Mouse (Mus musculus) MEL (cell line): ENCODE measurements around the gene Aldh1a1. TPM values are rescaled to one million over a fixed set of nuclear protein-coding genes. Genes with fewer than 3 reads are reported as not detected.

ENCODE experiments used
- DNase-seq: peaks from one replicate; pipeline ENCODE4 v3.0.0; 2011; ENCODE audit warnings: low read depth, low spot score
- H3K27ac ChIP-seq: 2 replicates; pipeline ENCODE4 v1.5.1; 2012; ENCODE audit warnings: low read depth, mild to moderate bottlenecking, control low read depth, low read length, moderate library complexity; ENCODE audit not compliant: control insufficient read depth
- H3K27me3 ChIP-seq, 2 experiments: fragments of 150-350 bp in 1 of 2; sonication (generic) in 1 of 2; 2 replicates each; pipeline ENCODE4 v1.6.1; 2012; ENCODE audit warnings: low read length in 2 of 2, mild to moderate bottlenecking in 2 of 2, improper control_type of control experiment in 1 of 2, moderate library complexity in 1 of 2; ENCODE audit not compliant: insufficient read depth in 2 of 2, control insufficient read depth in 1 of 2
- H3K36me3 ChIP-seq, 2 experiments: 2 replicates each; pipeline ENCODE4 v1.6.1; 2012 to 2014; ENCODE audit warnings: low read length in 2 of 2, improper control_type of control experiment in 1 of 2, inconsistent platforms in 1 of 2, mild to moderate bottlenecking in 1 of 2; ENCODE audit not compliant: insufficient read depth in 2 of 2, control insufficient read depth in 1 of 2
- H3K4me1 ChIP-seq, 2 experiments: fragments of 150-350 bp in 1 of 2; sonication (generic) in 1 of 2; 2 replicates each; pipeline ENCODE4 v1.6.1; 2012; ENCODE audit warnings: low read length in 2 of 2, improper control_type of control experiment in 1 of 2, mild to moderate bottlenecking in 1 of 2; ENCODE audit not compliant: insufficient read depth in 2 of 2, control insufficient read depth in 1 of 2
- H3K4me3 ChIP-seq, 2 experiments: fragments of 150-350 bp in 1 of 2; sonication (generic) in 1 of 2; 2 replicates each; pipeline ENCODE4 v1.5.1; 2012; ENCODE audit warnings: low read depth in 2 of 2, low read length in 2 of 2, mild to moderate bottlenecking in 2 of 2, moderate library complexity in 2 of 2, control low read depth in 1 of 2, improper control_type of control experiment in 1 of 2; ENCODE audit not compliant: control insufficient read depth in 1 of 2, insufficient read depth in 1 of 2
- H3K79me2 ChIP-seq: 2 replicates; pipeline ENCODE4 v1.6.1; 2012; ENCODE audit warnings: mild to moderate bottlenecking, low read length, moderate library complexity; ENCODE audit not compliant: control insufficient read depth, poor library complexity, insufficient read depth
- H3K9ac ChIP-seq: 2 replicates; pipeline ENCODE4 v1.6.1; 2012; ENCODE audit warnings: low read depth, mild to moderate bottlenecking, control low read depth, low read length, moderate library complexity; ENCODE audit not compliant: control insufficient read depth, poor library complexity, severe bottlenecking
- H3K9me3 ChIP-seq: fragments of 150-350 bp; sonication (generic); replicated peaks from 2 replicates; pipeline ENCODE4 v1.6.1; 2012; ENCODE audit warnings: mild to moderate bottlenecking, low read length, improper control_type of control experiment, moderate library complexity; ENCODE audit not compliant: insufficient read depth
- BHLHE40 ChIP-seq: IDR thresholded peaks from 2 replicates; pipeline ENCODE4 v1.6.1; 2012; ENCODE audit warnings: low read depth, mild to moderate bottlenecking, inconsistent platforms, low read length, improper control_type of control experiment, borderline replicate concordance
- CHD1 ChIP-seq: IDR thresholded peaks from 2 replicates; pipeline ENCODE4 v1.6.1; 2012; ENCODE audit warnings: low read depth, mild to moderate bottlenecking, inconsistent platforms, low read length, improper control_type of control experiment
- CHD2 ChIP-seq: IDR thresholded peaks from 2 replicates; pipeline ENCODE4 v1.6.1; 2011; ENCODE audit warnings: low read length, improper control_type of control experiment
- CTCF ChIP-seq, 3 experiments: IDR thresholded peaks in 2 of 3; conservative IDR thresholded peaks in 1 of 3; 2 replicates each; pipeline ENCODE4 v1.5.1; 2011 to 2012; ENCODE audit warnings: low read length in 3 of 3, low read depth in 2 of 3, mild to moderate bottlenecking in 2 of 3, improper control_type of control experiment in 1 of 3, inconsistent platforms in 1 of 3, mixed read lengths in 1 of 3, moderate library complexity in 1 of 3; ENCODE audit not compliant: control insufficient read depth in 1 of 3, insufficient read depth in 1 of 3, poor library complexity in 1 of 3, severe bottlenecking in 1 of 3
- E2F4 ChIP-seq: IDR thresholded peaks from 2 replicates; pipeline ENCODE4 v1.6.1; 2011; ENCODE audit warnings: low read depth, low read length, improper control_type of control experiment, borderline replicate concordance
- ELF1 ChIP-seq: IDR thresholded peaks from 2 replicates; pipeline ENCODE4 v1.6.1; 2014; ENCODE audit warnings: low read depth, mild to moderate bottlenecking, inconsistent platforms, low read length, improper control_type of control experiment, moderate library complexity
- EP300 ChIP-seq, 2 experiments: IDR thresholded peaks; 2 replicates each; pipeline ENCODE4 v1.6.1; 2011; ENCODE audit warnings: improper control_type of control experiment in 2 of 2, low read length in 2 of 2, low read depth in 1 of 2, mild to moderate bottlenecking in 1 of 2
- ETS1 ChIP-seq: IDR thresholded peaks from 2 replicates; pipeline ENCODE4 v1.6.1; 2012; ENCODE audit warnings: low read depth, mild to moderate bottlenecking, inconsistent platforms, low read length, improper control_type of control experiment, moderate library complexity
- GATA1 ChIP-seq: IDR thresholded peaks from 2 replicates; pipeline ENCODE4 v1.6.1; 2011; ENCODE audit warnings: low read depth, low read length, improper control_type of control experiment
- HCFC1 ChIP-seq: IDR thresholded peaks from 2 replicates; pipeline ENCODE4 v1.6.1; 2012; ENCODE audit warnings: low read depth, mild to moderate bottlenecking, inconsistent platforms, low read length, improper control_type of control experiment, moderate library complexity
- JUND ChIP-seq: IDR thresholded peaks from 2 replicates; pipeline ENCODE4 v1.6.1; 2011; ENCODE audit warnings: low read depth, mild to moderate bottlenecking, improper control_type of control experiment, low read length
- KAT2A ChIP-seq: conservative IDR thresholded peaks from 2 replicates; pipeline ENCODE4 v1.6.1; 2012; ENCODE audit warnings: low read depth, low read length, improper control_type of control experiment, inconsistent platforms
- MAFK ChIP-seq: IDR thresholded peaks from 2 replicates; pipeline ENCODE4 v1.6.1; 2011; ENCODE audit warnings: low read depth, mild to moderate bottlenecking, low read length, improper control_type of control experiment, borderline replicate concordance
- MAX ChIP-seq: IDR thresholded peaks from 2 replicates; pipeline ENCODE4 v1.6.1; 2011; ENCODE audit warnings: low read length, improper control_type of control experiment
- MEF2A ChIP-seq: IDR thresholded peaks from 2 replicates; pipeline ENCODE4 v1.6.1; 2014; ENCODE audit warnings: low read depth, mild to moderate bottlenecking, inconsistent platforms, low read length, improper control_type of control experiment; ENCODE audit not compliant: poor library complexity, insufficient replicate concordance, severe bottlenecking; ENCODE audit errors: extremely low read depth
- MXI1 ChIP-seq: IDR thresholded peaks from 2 replicates; pipeline ENCODE4 v1.6.1; 2011; ENCODE audit warnings: mild to moderate bottlenecking, low read depth, low read length, improper control_type of control experiment
- MYB ChIP-seq: IDR thresholded peaks from 2 replicates; pipeline ENCODE4 v1.6.1; 2011; ENCODE audit warnings: mild to moderate bottlenecking, low read depth, low read length, improper control_type of control experiment
- MYC ChIP-seq: IDR thresholded peaks from 2 replicates; pipeline ENCODE4 v1.6.1; 2011; ENCODE audit warnings: low read depth, mild to moderate bottlenecking, low read length, improper control_type of control experiment, moderate library complexity
- NELFE ChIP-seq: IDR thresholded peaks from 2 replicates; pipeline ENCODE4 v1.6.1; 2011; ENCODE audit warnings: low read depth, low read length, improper control_type of control experiment
- NRF1 ChIP-seq: IDR thresholded peaks from 2 replicates; pipeline ENCODE4 v1.6.1; 2014; ENCODE audit warnings: low read depth, mild to moderate bottlenecking, inconsistent platforms, low read length, improper control_type of control experiment, moderate library complexity; ENCODE audit not compliant: poor library complexity, insufficient read depth, severe bottlenecking
- POLR2A ChIP-seq, 2 experiments: IDR thresholded peaks; 2 replicates each; pipeline ENCODE4 v1.6.1; 2011 to 2012; ENCODE audit warnings: low read length in 2 of 2, mild to moderate bottlenecking in 2 of 2, control low read depth in 1 of 2, improper control_type of control experiment in 1 of 2, low read depth in 1 of 2, moderate library complexity in 1 of 2; ENCODE audit not compliant: control insufficient read depth in 1 of 2, insufficient read depth in 1 of 2, poor library complexity in 1 of 2
- POLR2AphosphoS2 ChIP-seq: IDR thresholded peaks from 2 replicates; pipeline ENCODE4 v1.6.1; 2011; ENCODE audit warnings: low read length, improper control_type of control experiment
- POLR2AphosphoS5 ChIP-seq: IDR thresholded peaks from 2 replicates; pipeline ENCODE4 v1.6.1; 2012; ENCODE audit warnings: low read depth, borderline replicate concordance, mild to moderate bottlenecking, inconsistent platforms, low read length, moderate library complexity, mixed read lengths
- RAD21 ChIP-seq: IDR thresholded peaks from 2 replicates; pipeline ENCODE4 v1.6.1; 2011; ENCODE audit warnings: mild to moderate bottlenecking, low read depth, low read length, improper control_type of control experiment
- RCOR1 ChIP-seq: IDR thresholded peaks from 2 replicates; pipeline ENCODE4 v1.6.1; 2012; ENCODE audit warnings: low read depth, mild to moderate bottlenecking, inconsistent platforms, low read length, improper control_type of control experiment
- SIN3A ChIP-seq: IDR thresholded peaks from 2 replicates; pipeline ENCODE4 v1.6.1; 2012; ENCODE audit warnings: low read length, improper control_type of control experiment, inconsistent platforms
- SMC3 ChIP-seq: IDR thresholded peaks from 2 replicates; pipeline ENCODE4 v1.6.1; 2011; ENCODE audit warnings: low read depth, low read length, improper control_type of control experiment
- TAL1 ChIP-seq: IDR thresholded peaks from 2 replicates; pipeline ENCODE4 v1.6.1; 2012; ENCODE audit warnings: mild to moderate bottlenecking, inconsistent platforms, low read length, moderate library complexity, mixed read lengths
- TBP ChIP-seq: IDR thresholded peaks from 2 replicates; pipeline ENCODE4 v1.8.0; 2011; ENCODE audit warnings: low read depth, low read length, improper control_type of control experiment
- TCF12 ChIP-seq: IDR thresholded peaks from 2 replicates; pipeline ENCODE4 v1.6.1; 2014; ENCODE audit warnings: low read depth, mild to moderate bottlenecking, inconsistent platforms, low read length, improper control_type of control experiment, moderate library complexity
- UBTF ChIP-seq: IDR thresholded peaks from 2 replicates; pipeline ENCODE4 v1.6.1; 2012; ENCODE audit warnings: low read depth, mild to moderate bottlenecking, inconsistent platforms, low read length, improper control_type of control experiment, moderate library complexity, borderline replicate concordance; ENCODE audit not compliant: insufficient read depth
- USF1 ChIP-seq: IDR thresholded peaks from 2 replicates; pipeline ENCODE4 v1.6.1; 2014; ENCODE audit warnings: low read depth, mild to moderate bottlenecking, inconsistent platforms, low read length, improper control_type of control experiment, moderate library complexity
- USF2 ChIP-seq, 2 experiments: IDR thresholded peaks; 2 replicates each; pipeline ENCODE4 v1.6.1; 2011 to 2012; ENCODE audit warnings: improper control_type of control experiment in 2 of 2, low read length in 2 of 2, borderline replicate concordance in 1 of 2, inconsistent platforms in 1 of 2, low read depth in 1 of 2, mild to moderate bottlenecking in 1 of 2; ENCODE audit not compliant: insufficient read depth in 1 of 2
- ZC3H11A ChIP-seq: IDR thresholded peaks from 2 replicates; pipeline ENCODE4 v1.6.1; 2012; ENCODE audit warnings: low read depth, mild to moderate bottlenecking, inconsistent platforms, low read length, improper control_type of control experiment
- ZKSCAN1 ChIP-seq: IDR thresholded peaks from 2 replicates; pipeline ENCODE4 v1.6.1; 2012; ENCODE audit warnings: low read depth, mild to moderate bottlenecking, inconsistent platforms, low read length, improper control_type of control experiment, moderate library complexity
- ZMIZ1 ChIP-seq: IDR thresholded peaks from 2 replicates; pipeline ENCODE4 v1.6.1; 2012; ENCODE audit warnings: low read depth, mild to moderate bottlenecking, inconsistent platforms, low read length, improper control_type of control experiment, moderate library complexity
- ZNF384 ChIP-seq: IDR thresholded peaks from 2 replicates; pipeline ENCODE4 v1.6.1; 2012; ENCODE audit warnings: low read depth, mild to moderate bottlenecking, inconsistent platforms, low read length, improper control_type of control experiment
- polyA plus RNA-seq, 2 experiments: library from polyadenylated mRNA; stranded (reverse) in 1 of 2; unstranded in 1 of 2; fragments of >175 nt in 1 of 2; fragments of >200 nt in 1 of 2; gene quantifications; 2 replicates each; pipeline versions ENCODE4 v1.2.1 to v1.2.4; 2012; ENCODE audit warnings: low replicate concordance in 2 of 2, low read depth in 1 of 2; ENCODE audit not compliant: insufficient read length in 2 of 2, insufficient read depth in 1 of 2, missing spikeins in 1 of 2
- total RNA-seq: library from RNA; depleted of rRNA; stranded (reverse); fragments of 300-350 nt; gene quantifications from 2 replicates; pipeline ENCODE4 v1.2.3, GENCODE M21; 2012

The Aldh1a1 gene
- total and polyA plus RNA-seq, 3 experiments = 2.3 to 10.3 TPM; not detected in 1

DNA sequence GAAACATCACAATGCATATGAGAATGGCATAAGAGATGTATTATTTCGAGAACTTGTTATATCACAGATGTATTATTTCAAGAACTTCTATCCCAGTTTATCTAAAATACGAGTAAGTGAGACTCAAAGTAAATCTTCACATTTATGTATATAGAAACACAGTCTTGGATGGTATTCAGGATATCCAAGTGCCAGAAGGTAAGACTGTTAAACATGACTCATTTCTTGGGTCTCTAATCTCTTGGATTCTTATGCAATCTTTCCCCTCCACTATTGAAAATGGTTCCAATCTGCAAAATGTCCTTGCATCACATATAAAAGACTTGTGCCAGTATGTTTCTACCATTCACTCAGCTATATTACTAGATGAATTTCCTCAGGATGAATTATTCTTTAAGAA lies 67.4 kb downstream of the Aldh1a1 start:
- DNase-seq = peak; percentile 31
- no peaks in the 10 kb centered on the region for H3K9me3 ChIP-seq

DNA sequence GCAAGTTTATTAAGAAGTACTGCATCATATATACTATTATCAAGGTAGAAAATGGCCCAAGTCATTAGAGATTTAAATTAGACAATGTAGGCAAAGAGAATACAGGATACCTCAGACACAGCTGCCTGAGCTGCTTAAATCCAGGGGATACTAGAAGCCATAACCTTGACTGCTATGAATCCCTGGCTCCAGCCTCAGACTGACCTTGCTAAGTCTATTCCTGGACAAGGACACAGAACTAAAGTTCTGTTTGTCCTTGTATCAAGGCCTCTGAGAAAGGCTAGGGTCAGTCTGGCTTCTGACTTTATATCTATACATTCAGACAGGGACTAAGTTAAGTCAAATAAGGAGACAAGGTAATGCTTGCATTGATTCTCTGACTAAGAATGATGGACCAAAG lies 69.9 kb downstream of the Aldh1a1 start:
- no peak overlapping the region for H3K9ac ChIP-seq
- peaks cover 0 to 19% of the 10 kb centered on the region in 2 experiments; a peak in 2 of 4 replicates for H3K36me3 ChIP-seq
- H3K27me3 ChIP-seq = no peaks in the 10 kb centered on the region
- DNase-seq = no peak
- no peak overlapping the region for H3K27ac ChIP-seq
- no peaks in the 10 kb centered on the region for H3K79me2 ChIP-seq
- H3K4me1 ChIP-seq = peaks cover 10 to 14% of the 10 kb centered on the region in 2 experiments
- no peak overlapping the region for H3K4me3 ChIP-seq
- TF ChIP-seq MAX (no peak), ZKSCAN1 (no peak), SMC3 (no peak), MAFK (no peak), HCFC1 (no peak)
- no peaks in the 10 kb centered on the region for H3K9me3 ChIP-seq

More for the DNA sequence above, 67.4 kb downstream of the Aldh1a1 start:
- H3K79me2 ChIP-seq = no peaks in the 10 kb centered on the region
- H3K4me1 ChIP-seq = peaks cover 10 to 14% of the 10 kb centered on the region in 2 experiments
- H3K4me3 ChIP-seq = no peak overlapping the region
- TF ChIP-seq JUND = no peak
- no peak for TF ChIP-seq POLR2AphosphoS2
- peak; percentile 45; the same call in 1 of the 2 replicates for TF ChIP-seq RCOR1
- TF ChIP-seq MYB = peak; percentile 24; the same call in 1 of the 2 replicates
- TF ChIP-seq SMC3 = no peak
- TF ChIP-seq TAL1 = no peak
- TF ChIP-seq TBP = no peak
- no peak for TF ChIP-seq NELFE
- TF ChIP-seq CTCF (IDR thresholded peaks at IDR 0.05 in 2 of 3, conservative IDR thresholded peaks at IDR 0.05 in 1 of 3; ENCODE audit: control insufficient read depth in 1 of 3, insufficient read depth in 1 of 3, low read depth in 2 of 3, low read length in 3 of 3, poor library complexity in 1 of 3, severe bottlenecking in 1 of 3) = no peak
- no peak for TF ChIP-seq POLR2A (IDR thresholded peaks at IDR 0.05; ENCODE audit: control insufficient read depth in 1 of 2, insufficient read depth in 1 of 2, low read depth in 1 of 2, low read length in 2 of 2, poor library complexity in 1 of 2)
- TF ChIP-seq BHLHE40 = no peak
- no peak for TF ChIP-seq MYC
- TF ChIP-seq MAFK = no peak
- TF ChIP-seq ZC3H11A = no peak
- no peak for TF ChIP-seq MXI1
- TF ChIP-seq ETS1 = no peak
- TF ChIP-seq USF1 = no peak
- no peak for TF ChIP-seq ZMIZ1
- no peak for TF ChIP-seq MEF2A
- no peak for TF ChIP-seq NRF1
- peak; percentile 44 for TF ChIP-seq GATA1
- no peak for TF ChIP-seq ZKSCAN1
- no peak for TF ChIP-seq HCFC1
- no peak for TF ChIP-seq UBTF
- TF ChIP-seq EP300 (IDR thresholded peaks at IDR 0.05; ENCODE audit: low read depth in 1 of 2, low read length in 2 of 2) = peak; percentile 70 to 74
- no peak for TF ChIP-seq E2F4
- TF ChIP-seq SIN3A = no peak
- TF ChIP-seq USF2 (IDR thresholded peaks at IDR 0.05; ENCODE audit: borderline replicate concordance in 1 of 2, insufficient read depth in 1 of 2, low read depth in 1 of 2, low read length in 2 of 2) = no peak
- no peak for TF ChIP-seq POLR2AphosphoS5
- TF ChIP-seq KAT2A = no peak
- TF ChIP-seq CHD2 = no peak
- no peak for TF ChIP-seq CHD1
- no peak for TF ChIP-seq ELF1
- TF ChIP-seq ZNF384 = no peak
- peak; percentile 14; the same call in 1 of the 2 replicates for TF ChIP-seq TCF12
- TF ChIP-seq RAD21 = no peak
- no peaks in the 10 kb centered on the region for H3K27me3 ChIP-seq
- peaks cover 0 to 19% of the 10 kb centered on the region in 2 experiments; a peak in 2 of 4 replicates for H3K36me3 ChIP-seq
- H3K9ac ChIP-seq = no peak overlapping the region
- H3K27ac ChIP-seq = no peak overlapping the region
